Comparison of ENCODE assay signal across 24 mouse cellular contexts in genomic region chr4:116635197-116635596, GRCm38 (mm10). TPM values are rescaled to one million over a fixed set of nuclear protein-coding genes. Genes with fewer than 3 reads are reported as not detected.
DNase-seq lines count a peak whose midpoint lies in the region; ATAC-seq and TF ChIP-seq lines count a peak whose summit lies in the region.
"Had no signal": no experiment of that assay in that cellular context is flagged by ENCODE, and none has a peak within 500 bp of the region (broad histone marks: within the 10 kb centered on the region; RNA-seq: fewer than 3 reads in every experiment).

No protein-coding gene starts in this region.

- DNase-seq in heart, adult 11 months = peak; percentile 34
- no peak for DNase-seq in heart, adult 8-10 months (ENCODE audit: low spot score)
- DNase-seq in hindbrain, postnatal 0 days (ENCODE audit: low spot score) = no peak
- DNase-seq in hindbrain, embryonic 14.5 days (ENCODE audit: low spot score) = no peak
- DNase-seq in neural tube, embryonic 10.5 days (ENCODE audit: extremely low spot score, low spot score) = no peak
- DNase-seq: adrenal gland, adult 8-10 months; adrenal gland, postnatal 14 days; adrenal gland, postnatal 36 days; B cell, adult 2 months; cerebellum, adult 11-12 months; cerebellum, adult 2 months; cerebellum, adult 9-10 months; cerebellum, postnatal 10 days; cerebellum, postnatal 25 days had no signal

- no peaks in the 10 kb centered on the region for H3K9me3 ChIP-seq in hindbrain, postnatal 0 days (ENCODE audit: low read length)
- H3K9me3 ChIP-seq in hindbrain, embryonic 14.5 days (ENCODE audit: control insufficient read depth, low read length) = no peaks in the 10 kb centered on the region
- no peaks in the 10 kb centered on the region for H3K9me3 ChIP-seq in neural tube, embryonic 15.5 days (replicated peaks)
- H3K9me3 ChIP-seq: embryonic facial prominence, embryonic 10.5 days; embryonic facial prominence, embryonic 12.5 days; forebrain, embryonic 13.5 days; forebrain, embryonic 15.5 days; G1E had no signal

- H3K36me3 ChIP-seq in hindbrain, postnatal 0 days (ENCODE audit: insufficient read depth, low read length) = peaks cover 23% of the 10 kb centered on the region
- peaks cover 71% of the 10 kb centered on the region for H3K36me3 ChIP-seq in hindbrain, embryonic 14.5 days (replicated peaks; ENCODE audit: control insufficient read depth, insufficient read depth)
- peaks cover 65% of the 10 kb centered on the region for H3K36me3 ChIP-seq in neural tube, embryonic 15.5 days

- no peak overlapping the region for H3K27ac ChIP-seq in hindbrain, postnatal 0 days
- no peak overlapping the region for H3K27ac ChIP-seq in hindbrain, embryonic 14.5 days
- no peak overlapping the region for H3K27ac ChIP-seq in neural tube, embryonic 15.5 days (replicated peaks)
- H3K27ac ChIP-seq: embryonic facial prominence, embryonic 10.5 days; embryonic facial prominence, embryonic 12.5 days; forebrain, embryonic 13.5 days; forebrain, embryonic 15.5 days had no signal

- H3K9ac ChIP-seq in hindbrain, postnatal 0 days (replicated peaks; ENCODE audit: low read length) = no peak overlapping the region
- no peak overlapping the region for H3K9ac ChIP-seq in hindbrain, embryonic 14.5 days
- no peak overlapping the region for H3K9ac ChIP-seq in neural tube, embryonic 15.5 days (replicated peaks)
- H3K9ac ChIP-seq: embryonic facial prominence, embryonic 12.5 days; forebrain, embryonic 13.5 days; forebrain, embryonic 15.5 days had no signal

- H3K4me1 ChIP-seq in hindbrain, postnatal 0 days (ENCODE audit: insufficient read depth, low read length) = no peaks in the 10 kb centered on the region
- H3K4me1 ChIP-seq in hindbrain, embryonic 14.5 days (replicated peaks; ENCODE audit: control insufficient read depth, insufficient read depth, low read length) = no peaks in the 10 kb centered on the region
- H3K4me1 ChIP-seq in neural tube, embryonic 15.5 days = no peaks in the 10 kb centered on the region
- H3K4me1 ChIP-seq: embryonic facial prominence, embryonic 10.5 days; embryonic facial prominence, embryonic 12.5 days; forebrain, embryonic 13.5 days; forebrain, embryonic 15.5 days had no signal

- no peak for TF ChIP-seq CTCF in hindbrain, postnatal 0 days (IDR thresholded peaks at IDR 0.05; ENCODE audit: low read depth)

- H3K27me3 ChIP-seq in hindbrain, postnatal 0 days (ENCODE audit: insufficient read depth, low read length) = no peaks in the 10 kb centered on the region
- H3K27me3 ChIP-seq in hindbrain, embryonic 14.5 days (ENCODE audit: control insufficient read depth, insufficient read depth, low read length) = no peaks in the 10 kb centered on the region
- H3K27me3 ChIP-seq in neural tube, embryonic 15.5 days (replicated peaks) = no peaks in the 10 kb centered on the region
- H3K27me3 ChIP-seq: CH12.LX; embryonic facial prominence, embryonic 12.5 days; forebrain, embryonic 13.5 days; forebrain, embryonic 15.5 days; Patski had no signal

- 0 out of 2 replicates have a peak, but pooled peaks have one; percentile 43 for ATAC-seq in hindbrain, postnatal 0 days
- no peak; the same call in 1 of the 2 replicates for ATAC-seq in hindbrain, embryonic 14.5 days (ENCODE audit: low FRiP score)
- ATAC-seq in neural tube, embryonic 15.5 days (ENCODE audit: low FRiP score) = peak; percentile 68; the same call in 1 of the 2 replicates
- ATAC-seq: activated CD4-positive, CD25-positive, alpha-beta regulatory T cell, adult 4 months; CD4-positive, CD25-positive, alpha-beta regulatory T cell, adult 4 months; forebrain, embryonic 13.5 days; forebrain, embryonic 15.5 days; Patski had no signal

- WGBS in hindbrain, postnatal 0 days = 67% methylated on average over 1 of the region's 1 CpGs
- WGBS in hindbrain, embryonic 14.5 days = 69% methylated on average over 1 of the region's 1 CpGs
- 75% methylated on average over 1 of the region's 1 CpGs for WGBS in neural tube, embryonic 15.5 days

- no peak overlapping the region for H3K4me2 ChIP-seq in hindbrain, postnatal 0 days (ENCODE audit: low read depth, low read length)
- H3K4me2 ChIP-seq in hindbrain, embryonic 14.5 days (replicated peaks) = no peak overlapping the region
- no peak overlapping the region for H3K4me2 ChIP-seq in neural tube, embryonic 15.5 days
- H3K4me2 ChIP-seq: embryonic facial prominence, embryonic 12.5 days; forebrain, embryonic 13.5 days; forebrain, embryonic 15.5 days had no signal

- no peak overlapping the region for H3K4me3 ChIP-seq in hindbrain, postnatal 0 days (ENCODE audit: low read length)
- no peak overlapping the region for H3K4me3 ChIP-seq in hindbrain, embryonic 14.5 days (replicated peaks; ENCODE audit: low read length)
- no peak overlapping the region for H3K4me3 ChIP-seq in neural tube, embryonic 15.5 days (replicated peaks)
- H3K4me3 ChIP-seq: embryonic facial prominence, embryonic 10.5 days; embryonic facial prominence, embryonic 12.5 days; forebrain, embryonic 13.5 days; forebrain, embryonic 15.5 days had no signal

RNA-seq across cellular contexts. Expression of gene Nasp, which starts 7.5 kb away (rescaled TPM):
- 10 to 100 TPM; 13.3 to 18.4 (median 16.0) TPM for total RNA-seq in heart, adult 8-10 months (2022)
- 40.5 and 53.2 TPM in 2 replicates for total RNA-seq in hindbrain, postnatal 0 days (2014; rRNA removed)
- polyA plus RNA-seq in hindbrain, postnatal 0 days (2015; fragmentation: Nextera tagmentation; extraction: Ambion mirVana) = 73.9 and 78.7 TPM in 2 replicates
- polyA plus RNA-seq in hindbrain, embryonic 14.5 days (2014; fragmentation: Nextera tagmentation; extraction: Ambion mirVana) = 86.3 and 88.9 TPM in 2 replicates
- polyA plus RNA-seq in neural tube, embryonic 15.5 days (2015; fragmentation: Nextera tagmentation; extraction: Ambion mirVana) = 79.3 and 93.1 TPM in 2 replicates

RNA-seq across cellular contexts. Expression of gene Akr1a1, which starts 16.3 kb away (rescaled TPM):
- total RNA-seq in heart, adult 8-10 months (2022) = 100 to 1,000 TPM; 297 to 332 (median 327) TPM
- total RNA-seq in hindbrain, postnatal 0 days (2014; rRNA removed) = 523 and 571 TPM in 2 replicates
- 752 and 790 TPM in 2 replicates for polyA plus RNA-seq in hindbrain, postnatal 0 days (2015; fragmentation: Nextera tagmentation; extraction: Ambion mirVana)
- 712 and 742 TPM in 2 replicates for polyA plus RNA-seq in hindbrain, embryonic 14.5 days (2014; fragmentation: Nextera tagmentation; extraction: Ambion mirVana)
- 717 and 746 TPM in 2 replicates for polyA plus RNA-seq in neural tube, embryonic 15.5 days (2015; fragmentation: Nextera tagmentation; extraction: Ambion mirVana)

RNA-seq across cellular contexts. Expression of gene Ccdc17, which starts 38.7 kb away (rescaled TPM):
- total RNA-seq in heart, adult 8-10 months (2022) = 1 to 10 TPM; 3.1 to 3.5 (median 3.3) TPM
- total RNA-seq in hindbrain, postnatal 0 days (2014; rRNA removed) = 1.1 and 3.7 TPM in 2 replicates
- 4.2 and 5.8 TPM in 2 replicates for polyA plus RNA-seq in hindbrain, postnatal 0 days (2015; fragmentation: Nextera tagmentation; extraction: Ambion mirVana)
- polyA plus RNA-seq in hindbrain, embryonic 14.5 days (2014; fragmentation: Nextera tagmentation; extraction: Ambion mirVana) = 3.8 and 5.3 TPM in 2 replicates
- 3.0 and 4.5 TPM in 2 replicates for polyA plus RNA-seq in neural tube, embryonic 15.5 days (2015; fragmentation: Nextera tagmentation; extraction: Ambion mirVana)

RNA-seq across cellular contexts. Expression of gene Prdx1, which starts 50.1 kb away (rescaled TPM):
- 100 to 1,000 TPM; 475 to 641 (median 529) TPM for total RNA-seq in heart, adult 8-10 months (2022)
- 119 and 136 TPM in 2 replicates for total RNA-seq in hindbrain, postnatal 0 days (2014; rRNA removed)
- 589 and 626 TPM in 2 replicates for polyA plus RNA-seq in hindbrain, postnatal 0 days (2015; fragmentation: Nextera tagmentation; extraction: Ambion mirVana)
- polyA plus RNA-seq in hindbrain, embryonic 14.5 days (2014; fragmentation: Nextera tagmentation; extraction: Ambion mirVana) = 432 and 436 TPM in 2 replicates
- 443 and 606 TPM in 2 replicates for polyA plus RNA-seq in neural tube, embryonic 15.5 days (2015; fragmentation: Nextera tagmentation; extraction: Ambion mirVana)
